Mouse (Mus musculus): ENCODE results near the gene Slc1a2.

- TF ChIP-seq CTCF (IDR thresholded peaks at IDR 0.05; ENCODE audit: insufficient read depth, low read length) (no peak), POLR2A (IDR thresholded peaks at IDR 0.05; ENCODE audit: borderline replicate concordance, extremely low read depth, low read depth, low read length) (no peak)
These were observed 84.2 kb downstream of the Slc1a2 start for GRCm38 (mm10) chr2:102742685-102743084.
